Mouse (Mus musculus): Measurements from ENCODE around the gene Flcn. TPM values are rescaled to one million over a fixed set of nuclear protein-coding genes. Genes with fewer than 3 reads are reported as not detected.

The Flcn gene
- polyA plus RNA-seq, 1 experiment from 2014 or later, result 35.1 TPM

- DNase-seq (ENCODE audit: low spot score), result no peak
- 94% methylated on average over 8 of the region's 8 CpGs for WGBS
- Histone ChIP-seq H3K27me3 (replicated peaks; ENCODE audit: low read depth, poor library complexity, severe bottlenecking) (no peaks in the 10 kb centered on the region), H3K27ac (replicated peaks) (no peak overlapping the region), H3K4me3 (no peak overlapping the region), H3K4me1 (no peaks in the 10 kb centered on the region), H3K36me3 (replicated peaks) (peaks cover 100% of the 10 kb centered on the region), H3K9me3 (no peaks in the 10 kb centered on the region)
Observed at GRCm38 (mm10) chr11:59801881-59802280, 7.9 kb downstream of the Flcn start.

- Histone ChIP-seq H3K27me3 (replicated peaks; ENCODE audit: low read depth, poor library complexity, severe bottlenecking) (no peaks in the 10 kb centered on the region), H3K27ac (replicated peaks) (no peak overlapping the region), H3K36me3 (replicated peaks) (peaks cover 100% of the 10 kb centered on the region), H3K4me3 (no peak overlapping the region), H3K9me3 (no peaks in the 10 kb centered on the region), H3K4me1 (no peaks in the 10 kb centered on the region)
- 93% methylated on average over 10 of the region's 10 CpGs for WGBS
- no peak for DNase-seq (ENCODE audit: low spot score)
Observed at GRCm38 (mm10) chr11:59800412-59800811, 9.4 kb downstream of the Flcn start.

DNA sequence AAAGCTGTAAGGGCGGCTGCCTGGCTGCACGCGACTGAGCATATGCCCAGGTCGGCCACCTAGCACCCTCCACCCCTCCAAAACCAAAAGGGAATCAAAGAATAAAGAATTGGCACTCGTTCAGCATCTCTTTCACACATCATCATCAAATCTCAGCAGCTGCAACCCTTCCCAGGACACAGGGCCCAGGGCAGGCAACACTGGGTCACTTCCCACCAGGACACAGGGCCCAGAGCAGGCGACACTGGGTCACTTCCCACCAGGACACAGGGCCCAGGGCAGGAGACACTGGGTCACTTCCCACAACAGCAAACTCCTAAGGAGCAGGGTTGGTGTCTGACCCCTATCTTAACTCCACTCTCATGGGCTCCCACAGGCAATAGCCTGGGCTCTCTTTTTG lies 16.4 kb downstream of the Flcn start:
- Histone ChIP-seq H3K27ac (replicated peaks) (no peak overlapping the region), H3K9me3 (no peaks in the 10 kb centered on the region), H3K36me3 (replicated peaks) (peaks cover 74% of the 10 kb centered on the region), H3K4me1 (no peaks in the 10 kb centered on the region), H3K27me3 (replicated peaks; ENCODE audit: low read depth, poor library complexity, severe bottlenecking) (0 out of 2 replicates have a peak, but pooled peaks cover 3% of the 10 kb centered on the region), H3K4me3 (no peak overlapping the region)
- DNase-seq (ENCODE audit: low spot score), result no peak
- WGBS, result 91% methylated on average over 6 of the region's 6 CpGs

- WGBS, result 90% methylated on average over 1 of the region's 1 CpGs
- Histone ChIP-seq H3K4me3 (no peak overlapping the region), H3K4me1 (peaks cover 10% of the 10 kb centered on the region), H3K9me3 (no peaks in the 10 kb centered on the region), H3K27me3 (replicated peaks; ENCODE audit: low read depth, poor library complexity, severe bottlenecking) (peaks cover 25% of the 10 kb centered on the region), H3K36me3 (replicated peaks) (peaks cover 34% of the 10 kb centered on the region), H3K27ac (replicated peaks) (no peak overlapping the region)
- DNase-seq (ENCODE audit: low spot score), result no peak
Observed at GRCm38 (mm10) chr11:59789311-59789710, 20.5 kb downstream of the Flcn start.

DNA sequence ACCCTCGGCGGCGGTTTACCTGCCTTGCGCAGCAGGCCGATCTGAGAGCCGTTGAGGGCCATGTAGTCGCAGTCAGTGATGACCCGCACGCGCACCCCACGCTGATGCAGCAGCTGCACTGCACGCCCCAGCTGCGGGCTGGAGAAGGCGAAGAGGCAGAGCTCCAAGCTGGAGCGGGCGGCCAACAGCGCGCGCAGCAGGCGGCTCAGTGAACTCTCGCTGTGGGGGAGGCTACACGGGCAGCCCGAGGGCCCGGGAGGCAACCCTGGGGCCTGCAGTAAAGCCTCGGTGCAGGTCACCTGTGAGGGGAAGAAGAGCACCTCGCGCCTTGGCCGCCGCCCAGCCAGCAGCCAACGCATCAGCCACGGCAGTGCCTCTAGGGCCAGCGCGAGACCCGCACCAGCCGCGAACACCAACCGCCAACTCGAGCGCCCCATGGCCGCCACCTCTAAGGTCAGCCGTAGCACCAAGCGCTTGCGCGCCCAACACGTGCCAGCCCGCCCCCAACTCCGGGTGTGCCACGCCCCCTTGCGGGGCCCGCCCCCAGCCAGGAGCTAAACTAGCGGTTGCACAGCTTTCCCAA lies 22.5 kb downstream of the Flcn start, which contains the start of gene Pld6:
Pld6 (minus strand) TSS at position 447 of the 583 bp plus-strand sequence.
- Histone ChIP-seq H3K4me1 (peaks cover 10% of the 10 kb centered on the region), H3K4me3 (peak within 1 kb of the TSS; percentile 64), H3K27me3 (replicated peaks; ENCODE audit: low read depth, poor library complexity, severe bottlenecking) (peaks cover 25% of the 10 kb centered on the region), H3K9me3 (no peaks in the 10 kb centered on the region), H3K27ac (replicated peaks) (peak within 1 kb of the TSS; percentile 71), H3K36me3 (replicated peaks) (peaks cover 13% of the 10 kb centered on the region)
- 2% methylated on average over 51 of the region's 51 CpGs for WGBS
- DNase-seq (ENCODE audit: low spot score), result peak; percentile 85

DNA sequence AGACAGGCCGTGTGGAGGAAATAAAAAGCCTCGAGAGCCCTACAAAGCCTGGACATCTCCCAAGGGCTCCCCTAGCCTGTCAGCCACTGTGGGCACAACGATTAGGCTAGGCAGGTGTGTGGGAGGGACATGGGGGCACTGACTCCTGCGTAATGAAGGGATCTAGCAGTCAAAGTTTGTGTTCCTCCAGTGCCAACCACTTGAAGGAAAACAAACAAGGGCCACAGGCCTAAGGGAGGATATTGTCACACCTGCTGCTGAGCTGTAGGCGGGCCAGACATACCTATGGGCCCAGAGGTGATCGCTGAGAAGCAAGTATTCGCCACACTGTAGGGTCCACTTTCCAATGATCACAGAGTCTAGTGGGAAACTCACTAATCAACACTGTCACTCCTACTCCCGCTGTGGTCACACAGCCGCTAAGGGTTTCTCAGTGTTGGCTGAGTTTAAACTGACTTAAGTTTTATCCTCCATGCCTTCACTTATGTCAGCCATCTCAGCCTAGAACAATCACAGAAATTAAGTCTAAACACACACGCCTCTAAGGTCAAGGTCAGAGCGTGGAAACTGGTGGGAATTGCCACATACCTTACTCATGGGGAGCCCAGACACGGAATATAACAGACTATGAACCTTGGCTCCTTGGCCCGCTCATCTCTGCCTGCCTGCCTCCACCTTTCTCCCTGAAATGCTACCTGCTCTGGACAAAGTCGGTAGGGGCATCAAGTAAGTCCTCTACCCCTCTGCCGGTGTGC lies 23.2 kb downstream of the Flcn start:
- no peak for DNase-seq (ENCODE audit: low spot score)
- Histone ChIP-seq H3K36me3 (replicated peaks) (peaks cover 7% of the 10 kb centered on the region), H3K27me3 (replicated peaks; ENCODE audit: low read depth, poor library complexity, severe bottlenecking) (peaks cover 25% of the 10 kb centered on the region), H3K9me3 (no peaks in the 10 kb centered on the region), H3K4me3 (peak overlapping the region; percentile 64), H3K27ac (replicated peaks) (peak overlapping the region; percentile 71; the same call in 1 of the 2 replicates), H3K4me1 (peaks cover 10% of the 10 kb centered on the region)
- 53% methylated on average over 15 of the region's 15 CpGs for whole genome bisulfite sequencing

DNA sequence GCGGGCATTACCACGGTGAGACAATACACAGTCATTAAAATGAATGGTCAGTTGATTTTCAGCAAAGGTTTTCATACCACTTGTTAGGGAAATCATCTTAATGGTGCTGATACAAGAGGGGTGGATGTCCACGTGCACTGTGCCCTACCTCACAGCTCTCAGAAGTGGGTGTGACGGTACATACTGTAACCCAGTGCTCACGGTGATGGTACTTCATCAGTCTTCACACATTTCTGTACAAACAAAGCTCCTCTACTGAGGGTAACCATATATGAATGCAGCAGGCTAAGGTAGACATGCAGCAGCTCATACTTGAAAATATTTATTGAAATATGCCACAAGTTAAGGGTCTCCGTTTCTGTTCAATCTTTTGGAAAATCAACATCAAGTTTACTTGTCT lies 26.2 kb downstream of the Flcn start:
- H3K4me1 ChIP-seq, result peaks cover 10% of the 10 kb centered on the region
- H3K27me3 ChIP-seq (replicated peaks; ENCODE audit: low read depth, poor library complexity, severe bottlenecking), result peaks cover 23% of the 10 kb centered on the region
- H3K4me3 ChIP-seq, result no peak overlapping the region
- DNase-seq (ENCODE audit: low spot score), result no peak
- WGBS, result 91% methylated on average over 6 of the region's 6 CpGs
- peaks cover 9% of the 10 kb centered on the region for H3K36me3 ChIP-seq (replicated peaks)
- no peaks in the 10 kb centered on the region for H3K9me3 ChIP-seq
- H3K27ac ChIP-seq (replicated peaks), result no peak overlapping the region

DNA sequence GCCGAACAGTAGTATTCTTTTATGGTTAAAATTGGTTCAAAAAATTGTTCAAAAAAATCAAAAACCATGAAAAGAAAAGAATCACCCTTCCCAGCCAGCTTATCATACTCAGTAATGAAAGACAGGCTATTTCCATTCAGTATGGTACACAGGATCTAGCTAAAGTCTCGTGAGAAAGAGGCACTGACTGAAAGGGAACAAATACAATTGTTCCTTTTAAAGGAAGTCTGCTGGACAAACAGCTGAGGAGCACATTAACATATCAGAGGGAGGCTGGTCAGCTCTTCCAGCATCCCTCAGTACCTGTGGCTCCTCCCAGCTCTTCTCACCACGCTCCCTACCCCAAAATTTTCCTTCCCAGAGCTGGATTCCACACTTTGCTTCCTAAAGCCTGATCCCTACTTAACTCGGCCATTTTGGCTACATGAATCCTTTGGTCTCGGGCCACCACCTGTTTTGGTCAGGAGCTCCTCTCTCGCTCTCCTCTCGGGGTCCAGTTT lies 27.7 kb downstream of the Flcn start:
- Histone ChIP-seq H3K27me3 (replicated peaks; ENCODE audit: low read depth, poor library complexity, severe bottlenecking) (peaks cover 20% of the 10 kb centered on the region), H3K4me3 (no peak overlapping the region), H3K27ac (replicated peaks) (no peak overlapping the region), H3K4me1 (peaks cover 4% of the 10 kb centered on the region), H3K36me3 (replicated peaks) (peaks cover 22% of the 10 kb centered on the region), H3K9me3 (no peaks in the 10 kb centered on the region)
- DNase-seq (ENCODE audit: low spot score), result no peak
- WGBS, result 76% methylated on average over 7 of the region's 7 CpGs

DNA sequence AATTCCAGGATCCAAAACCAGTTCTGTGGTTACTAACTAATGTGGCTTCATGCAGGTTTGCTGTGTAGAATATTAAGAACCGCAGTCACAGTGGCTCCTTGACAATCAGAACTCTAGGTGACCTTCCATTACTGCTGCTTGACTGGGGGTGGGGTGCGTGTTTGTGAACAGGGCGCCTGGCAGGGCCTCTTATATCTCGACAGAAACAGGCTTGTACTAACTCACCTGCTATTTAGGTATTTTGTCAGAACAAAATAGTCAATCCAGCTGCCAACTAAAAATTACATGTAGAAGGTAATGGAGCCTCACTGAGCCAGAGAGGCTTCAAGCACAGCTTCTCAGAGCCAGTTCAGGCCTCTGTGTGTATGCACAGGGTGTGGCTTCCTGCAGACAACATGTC lies 29.6 kb downstream of the Flcn start:
- DNase-seq (ENCODE audit: low spot score), result no peak
- Histone ChIP-seq H3K27me3 (replicated peaks; ENCODE audit: low read depth, poor library complexity, severe bottlenecking) (0 out of 2 replicates have a peak, but pooled peaks cover 2% of the 10 kb centered on the region), H3K4me1 (no peaks in the 10 kb centered on the region), H3K27ac (replicated peaks) (no peak overlapping the region), H3K4me3 (no peak overlapping the region), H3K9me3 (no peaks in the 10 kb centered on the region), H3K36me3 (replicated peaks) (peaks cover 41% of the 10 kb centered on the region)
- WGBS, result 92% methylated on average over 4 of the region's 4 CpGs

GRCm38 (mm10) chr11:59779406-59779805 lies 30.4 kb downstream of the Flcn start:
- 89% methylated on average over 4 of the region's 4 CpGs for WGBS
- no peaks in the 10 kb centered on the region for H3K9me3 ChIP-seq
- H3K27ac ChIP-seq (replicated peaks), result no peak overlapping the region
- H3K36me3 ChIP-seq (replicated peaks), result peaks cover 49% of the 10 kb centered on the region
- no peaks in the 10 kb centered on the region for H3K4me1 ChIP-seq
- no peaks in the 10 kb centered on the region for H3K27me3 ChIP-seq (replicated peaks; ENCODE audit: low read depth, poor library complexity, severe bottlenecking)
- no peak for DNase-seq (ENCODE audit: low spot score)
- no peak overlapping the region for H3K4me3 ChIP-seq

DNA sequence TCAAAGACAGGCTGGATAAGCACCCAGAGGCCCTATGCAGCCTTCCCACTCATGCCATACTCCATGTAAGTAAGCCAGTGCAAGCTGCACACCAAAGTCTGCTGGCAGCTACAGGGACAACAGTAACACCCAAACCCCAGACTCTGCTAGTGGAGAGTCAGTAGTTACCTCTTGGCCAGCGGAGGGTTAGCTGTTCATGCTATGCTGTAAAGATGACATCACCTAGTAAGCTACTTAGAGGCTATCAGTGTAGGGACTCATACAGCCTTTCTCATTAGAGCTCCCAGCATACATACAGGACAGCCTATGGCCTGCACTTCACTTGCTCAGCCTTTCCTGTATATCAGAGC lies 31.0 kb downstream of the Flcn start:
- Histone ChIP-seq H3K27me3 (replicated peaks; ENCODE audit: low read depth, poor library complexity, severe bottlenecking) (no peaks in the 10 kb centered on the region), H3K4me3 (no peak overlapping the region), H3K9me3 (no peaks in the 10 kb centered on the region), H3K36me3 (replicated peaks) (peaks cover 55% of the 10 kb centered on the region), H3K27ac (replicated peaks) (no peak overlapping the region), H3K4me1 (no peaks in the 10 kb centered on the region)
- WGBS, result 67% methylated on average over 1 of the region's 1 CpGs
- no peak for DNase-seq (ENCODE audit: low spot score)

- WGBS, result 52% methylated on average over 9 of the region's 9 CpGs
- Histone ChIP-seq H3K9me3 (no peaks in the 10 kb centered on the region), H3K36me3 (replicated peaks) (peaks cover 60% of the 10 kb centered on the region), H3K27me3 (replicated peaks; ENCODE audit: low read depth, poor library complexity, severe bottlenecking) (no peaks in the 10 kb centered on the region), H3K27ac (replicated peaks) (no peak overlapping the region), H3K4me3 (no peak overlapping the region), H3K4me1 (no peaks in the 10 kb centered on the region)
- DNase-seq (ENCODE audit: low spot score), result peak; percentile 78
Observed at GRCm38 (mm10) chr11:59778181-59778873, 31.5 kb downstream of the Flcn start.
